In the genomic region with DNA sequence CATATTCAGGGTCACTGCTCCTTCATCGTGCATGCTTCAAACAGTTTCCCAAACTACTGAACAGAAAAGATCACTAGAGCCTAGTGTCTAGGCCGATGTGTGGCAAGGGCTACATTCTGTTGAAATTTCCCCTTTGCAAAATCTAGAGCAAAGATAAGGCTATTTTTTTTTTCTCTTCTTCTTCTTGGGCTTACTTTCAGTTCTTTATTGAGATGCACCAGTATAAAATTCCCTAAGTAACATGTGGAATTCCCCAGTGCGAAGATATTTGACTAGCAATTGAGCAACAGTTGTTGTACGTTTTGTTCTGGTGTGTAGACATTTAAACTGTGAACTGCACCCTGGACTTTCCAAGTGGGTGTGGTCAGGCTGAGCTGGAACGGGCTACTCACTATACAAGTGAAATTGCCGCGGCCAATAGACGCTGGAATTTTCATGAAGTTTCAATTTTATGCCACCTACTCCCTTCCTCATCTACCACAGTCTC, we compare ENCODE assay signal across 1 mouse cellular context.
TF ChIP-seq lines count a peak whose summit lies in the region.

No protein-coding gene starts in this region.

TF ChIP-seq in CH12.LX, 34 proteins besides CTCF, POLR2A, EP300 and RAD21 (continued from another document):
- TF ChIP-seq MAFK (IDR thresholded peaks at IDR 0.05; ENCODE audit: insufficient replicate concordance, low read length) (peak; percentile 64; the same call in 1 of the 2 replicates), MAZ (IDR thresholded peaks at IDR 0.05; ENCODE audit: low read depth, low read length) (peak; percentile 57), NRF1 (IDR thresholded peaks at IDR 0.05; ENCODE audit: low read depth, low read length) (no peak), USF1 (IDR thresholded peaks at IDR 0.05; ENCODE audit: low read depth, low read length) (no peak), USF2 (conservative IDR thresholded peaks at IDR 0.05; ENCODE audit: low read depth, low read length) (no peak), NELFE (IDR thresholded peaks at IDR 0.05; ENCODE audit: low read depth, low read length) (no peak), RCOR1 (conservative IDR thresholded peaks at IDR 0.05; ENCODE audit: low read depth, low read length) (peak; percentile 87), E2F4 (IDR thresholded peaks at IDR 0.05; ENCODE audit: insufficient replicate concordance, low read depth, low read length) (no peak), HCFC1 (IDR thresholded peaks at IDR 0.05; ENCODE audit: low read depth, low read length) (no peak; the same call in 1 of the 2 replicates)
TF ChIP-seq in CH12.LX: peak in this region for 21.
